Mouse (Mus musculus): ENCODE results near the gene Pygm.

- TF ChIP-seq POLR2A (IDR thresholded peaks at IDR 0.05; ENCODE audit: borderline replicate concordance, extremely low read depth, insufficient read depth, insufficient read length, poor library complexity, severe bottlenecking) (no peak), CTCF (IDR thresholded peaks at IDR 0.05; ENCODE audit: borderline replicate concordance, extremely low read depth, insufficient read depth, insufficient read length) (no peak)
Measured at GRCm38 (mm10) chr19:6346023-6346422, 38.2 kb upstream of the Pygm start.

Measured in brain, embryonic 14.5 days (tissue).